Comparison of ENCODE assay signal across 21 mouse cellular contexts in genomic region chr1:62011712-62012111, GRCm38 (mm10).
DNase-seq lines count a peak whose midpoint lies in the region; ATAC-seq and TF ChIP-seq lines count a peak whose summit lies in the region.
"Had no signal": no experiment of that assay in that cellular context is flagged by ENCODE, and none has a peak within 500 bp of the region (broad histone marks: within the 10 kb centered on the region; RNA-seq: fewer than 3 reads in every experiment).

No protein-coding gene starts in this region.

- H3K4me1 ChIP-seq in forebrain, embryonic 14.5 days (ENCODE audit: control insufficient read depth, insufficient read depth, low read length): peaks cover 8% of the 10 kb centered on the region
- peaks cover 9% of the 10 kb centered on the region for H3K4me1 ChIP-seq in forebrain, embryonic 15.5 days
- H3K4me1 ChIP-seq in hindbrain, embryonic 13.5 days (replicated peaks): peaks cover 8% of the 10 kb centered on the region
- peaks cover 20% of the 10 kb centered on the region for H3K4me1 ChIP-seq in hindbrain, embryonic 10.5 days (replicated peaks)
- no peaks in the 10 kb centered on the region for H3K4me1 ChIP-seq in CH12.LX (ENCODE audit: control insufficient read depth in 1 of 2, insufficient read depth in 2 of 2)

- H3K27me3 ChIP-seq in forebrain, embryonic 14.5 days (replicated peaks; ENCODE audit: control insufficient read depth, insufficient read depth, low read length): no peaks in the 10 kb centered on the region
- H3K27me3 ChIP-seq in forebrain, embryonic 15.5 days: no peaks in the 10 kb centered on the region
- no peaks in the 10 kb centered on the region for H3K27me3 ChIP-seq in hindbrain, embryonic 13.5 days
- no peaks in the 10 kb centered on the region for H3K27me3 ChIP-seq in hindbrain, embryonic 10.5 days (ENCODE audit: insufficient read depth, poor library complexity, severe bottlenecking)
- H3K27me3 ChIP-seq in CH12.LX (replicated peaks): no peaks in the 10 kb centered on the region
- H3K27me3 ChIP-seq: embryonic facial prominence, embryonic 12.5 days; forebrain, embryonic 12.5 days; Patski had no signal

- no peak overlapping the region for H3K27ac ChIP-seq in forebrain, embryonic 14.5 days (ENCODE audit: low read depth, low read length)
- H3K27ac ChIP-seq in forebrain, embryonic 15.5 days (replicated peaks): no peak overlapping the region
- 0 out of 2 replicates have a peak overlapping the region, but pooled peaks have one; percentile 30 for H3K27ac ChIP-seq in hindbrain, embryonic 13.5 days
- no peak overlapping the region for H3K27ac ChIP-seq in hindbrain, embryonic 10.5 days
- no peak overlapping the region for H3K27ac ChIP-seq in CH12.LX (ENCODE audit: insufficient read depth, low read depth)
- H3K27ac ChIP-seq: embryonic facial prominence, embryonic 10.5 days; embryonic facial prominence, embryonic 12.5 days; forebrain, embryonic 12.5 days had no signal

- H3K36me3 ChIP-seq in forebrain, embryonic 14.5 days (ENCODE audit: control insufficient read depth, insufficient read depth, low read length): no peaks in the 10 kb centered on the region
- H3K36me3 ChIP-seq in forebrain, embryonic 15.5 days: no peaks in the 10 kb centered on the region
- no peaks in the 10 kb centered on the region for H3K36me3 ChIP-seq in hindbrain, embryonic 13.5 days
- no peaks in the 10 kb centered on the region for H3K36me3 ChIP-seq in hindbrain, embryonic 10.5 days
- no peaks in the 10 kb centered on the region for H3K36me3 ChIP-seq in CH12.LX (replicated peaks in 1 of 2; ENCODE audit: control insufficient read depth in 1 of 2, insufficient read depth in 1 of 2, low read length in 1 of 2)
- H3K36me3 ChIP-seq: embryonic facial prominence, embryonic 10.5 days; embryonic facial prominence, embryonic 12.5 days; forebrain, embryonic 12.5 days; G1E had no signal

- H3K9ac ChIP-seq in forebrain, embryonic 14.5 days (ENCODE audit: low read length): no peak overlapping the region
- no peak overlapping the region for H3K9ac ChIP-seq in forebrain, embryonic 15.5 days (replicated peaks)
- no peak overlapping the region for H3K9ac ChIP-seq in hindbrain, embryonic 13.5 days
- no peak overlapping the region for H3K9ac ChIP-seq in CH12.LX (ENCODE audit: insufficient read depth, low read depth)
- H3K9ac ChIP-seq: embryonic facial prominence, embryonic 12.5 days; forebrain, embryonic 12.5 days had no signal

- WGBS in forebrain, embryonic 14.5 days: 54% methylated on average over 4 of the region's 4 CpGs
- whole genome bisulfite sequencing in forebrain, embryonic 15.5 days: 56% methylated on average over 4 of the region's 4 CpGs
- WGBS in hindbrain, embryonic 13.5 days: 57% methylated on average over 4 of the region's 4 CpGs
- 83% methylated on average over 4 of the region's 4 CpGs for WGBS in hindbrain, embryonic 10.5 days

- no peaks in the 10 kb centered on the region for H3K9me3 ChIP-seq in forebrain, embryonic 14.5 days (replicated peaks; ENCODE audit: control insufficient read depth, low read length)
- H3K9me3 ChIP-seq in forebrain, embryonic 15.5 days: no peaks in the 10 kb centered on the region
- no peaks in the 10 kb centered on the region for H3K9me3 ChIP-seq in hindbrain, embryonic 13.5 days
- no peaks in the 10 kb centered on the region for H3K9me3 ChIP-seq in hindbrain, embryonic 10.5 days
- H3K9me3 ChIP-seq in CH12.LX (replicated peaks; ENCODE audit: low read length): no peaks in the 10 kb centered on the region
- H3K9me3 ChIP-seq: embryonic facial prominence, embryonic 10.5 days; embryonic facial prominence, embryonic 12.5 days; forebrain, embryonic 12.5 days; G1E had no signal

- no peak for TF ChIP-seq RAD21 in CH12.LX (IDR thresholded peaks at IDR 0.05; ENCODE audit: low read depth, low read length)

- no peak overlapping the region for H3K4me2 ChIP-seq in forebrain, embryonic 14.5 days (ENCODE audit: low read length)
- H3K4me2 ChIP-seq in forebrain, embryonic 15.5 days (replicated peaks): no peak overlapping the region
- H3K4me2 ChIP-seq in hindbrain, embryonic 13.5 days: no peak overlapping the region
- H3K4me2 ChIP-seq in CH12.LX (ENCODE audit: insufficient read depth, low read depth, poor library complexity, severe bottlenecking): no peak overlapping the region; the same call in 1 of the 2 replicates
- H3K4me2 ChIP-seq: embryonic facial prominence, embryonic 12.5 days; forebrain, embryonic 12.5 days had no signal

- dilution Hi-C loops in CH12.LX (cut with MboI; ENCODE audit: extremely low pct_ligation_motif_present, extremely low pct_unique_long_range_greater_than_20kb, low sequenced_read_pairs): no loop called here

- TF ChIP-seq CTCF in CH12.LX (conservative IDR thresholded peaks at IDR 0.05 in 1 of 2, IDR thresholded peaks at IDR 0.05 in 1 of 2; ENCODE audit: low read depth in 2 of 2, low read length in 2 of 2): no peak
- TF ChIP-seq CTCF in brain, embryonic 14.5 days (IDR thresholded peaks at IDR 0.05; ENCODE audit: borderline replicate concordance, extremely low read depth, insufficient read depth, insufficient read length): no peak

- H3K79me2 ChIP-seq in CH12.LX (replicated peaks; ENCODE audit: control insufficient read depth, extremely low read depth, insufficient read depth, poor library complexity, severe bottlenecking): no peaks in the 10 kb centered on the region

- TF ChIP-seq POLR2A in CH12.LX (IDR thresholded peaks at IDR 0.05; ENCODE audit: low read depth, low read length): no peak
- TF ChIP-seq POLR2A in brain, embryonic 14.5 days (IDR thresholded peaks at IDR 0.05; ENCODE audit: borderline replicate concordance, extremely low read depth, insufficient read depth, insufficient read length, poor library complexity, severe bottlenecking): no peak

- in situ Hi-C loops in CH12.LX (cut with MboI; ENCODE audit: low pct_ligation_motif_present, low pct_unique_long_range_greater_than_20kb, low sequenced_read_pairs): no loop called here

- no peak for TF ChIP-seq EP300 in CH12.LX (IDR thresholded peaks at IDR 0.05; ENCODE audit: low read length)

- no peak for ATAC-seq in forebrain, embryonic 14.5 days
- ATAC-seq in forebrain, embryonic 15.5 days (replicated peaks): no peak
- no peak for ATAC-seq in hindbrain, embryonic 13.5 days (ENCODE audit: low FRiP score)
- no peak for ATAC-seq in megakaryocyte progenitor cell, adult 5-6 weeks (replicated peaks; ENCODE audit: poor library complexity)
- ATAC-seq: activated CD4-positive, CD25-positive, alpha-beta regulatory T cell, adult 4 months; Patski had no signal

- DNase-seq in forebrain, embryonic 14.5 days (ENCODE audit: low spot score): peak; percentile 54
- DNase-seq in hindbrain, embryonic 10.5 days (ENCODE audit: low spot score): no peak
- peak; percentile 5 for DNase-seq in CH12.LX (ENCODE audit: extremely low read depth)
- DNase-seq in brain, embryonic 14.5 days (ENCODE audit: low read depth): peak; percentile 71
- DNase-seq: adrenal gland, adult 8-10 months; adrenal gland, postnatal 14 days; adrenal gland, postnatal 36 days; cerebellum, adult 11 months; cerebellum, adult 18-20 months; cerebellum, adult 9-10 months; cerebellum, postnatal 10 days; cerebellum, postnatal 25 days had no signal

- H3K4me3 ChIP-seq in forebrain, embryonic 14.5 days (ENCODE audit: low read depth, low read length): no peak overlapping the region
- no peak overlapping the region for H3K4me3 ChIP-seq in forebrain, embryonic 15.5 days
- H3K4me3 ChIP-seq in hindbrain, embryonic 13.5 days: no peak overlapping the region
- H3K4me3 ChIP-seq in hindbrain, embryonic 10.5 days: no peak overlapping the region
- no peak overlapping the region for H3K4me3 ChIP-seq in CH12.LX (replicated peaks in 1 of 3; ENCODE audit: low read depth in 2 of 3, low read length in 2 of 3, poor library complexity in 1 of 3)
- H3K4me3 ChIP-seq: embryonic facial prominence, embryonic 10.5 days; embryonic facial prominence, embryonic 12.5 days; forebrain, embryonic 12.5 days had no signal

TF ChIP-seq in CH12.LX, 34 proteins besides CTCF, POLR2A, EP300 and RAD21:
- TF ChIP-seq TBP (conservative IDR thresholded peaks at IDR 0.05; ENCODE audit: low read depth, low read length) (no peak), ELF1 (IDR thresholded peaks at IDR 0.05; ENCODE audit: low read depth, low read length) (no peak), NELFE (IDR thresholded peaks at IDR 0.05; ENCODE audit: low read depth, low read length) (no peak), ZC3H11A (IDR thresholded peaks at IDR 0.05; ENCODE audit: low read depth, low read length) (no peak), E2F4 (IDR thresholded peaks at IDR 0.05; ENCODE audit: insufficient replicate concordance, low read depth, low read length) (no peak), RCOR1 (conservative IDR thresholded peaks at IDR 0.05; ENCODE audit: low read depth, low read length) (no peak), KAT2A (IDR thresholded peaks at IDR 0.05; ENCODE audit: insufficient replicate concordance, low read length) (no peak), ZMIZ1 (IDR thresholded peaks at IDR 0.05; ENCODE audit: low read depth, low read length) (no peak), BHLHE40 (IDR thresholded peaks at IDR 0.05; ENCODE audit: low read depth, low read length) (no peak), USF1 (IDR thresholded peaks at IDR 0.05; ENCODE audit: low read depth, low read length) (no peak), JUND (conservative IDR thresholded peaks at IDR 0.05; ENCODE audit: low read depth, low read length) (no peak), NRF1 (IDR thresholded peaks at IDR 0.05; ENCODE audit: low read depth, low read length) (no peak), MAX (IDR thresholded peaks at IDR 0.05; ENCODE audit: low read length) (no peak), ZNF384 (IDR thresholded peaks at IDR 0.05; ENCODE audit: low read depth, low read length) (no peak), ETS1 (conservative IDR thresholded peaks at IDR 0.05; ENCODE audit: low read depth, low read length) (no peak), MEF2A (IDR thresholded peaks at IDR 0.05; ENCODE audit: borderline replicate concordance, low read depth, low read length) (no peak), CHD1 (IDR thresholded peaks at IDR 0.05; ENCODE audit: low read depth, low read length) (no peak), SIN3A (IDR thresholded peaks at IDR 0.05; ENCODE audit: low read length) (no peak)
